Mouse (Mus musculus): ENCODE data around the gene Supt6.
A peak's percentile ranks its signal among the peaks of the same experiment; 100 is the strongest.

GRCm38 (mm10) chr11:78182961-78183844 is 62.6 kb downstream of the Supt6 start, which contains the start of gene Rpl23a:
- no peak for TF ChIP-seq RAD21 (IDR thresholded peaks at IDR 0.05; ENCODE audit: low read depth, low read length)
- TF ChIP-seq POLR2A (IDR thresholded peaks at IDR 0.05; ENCODE audit: control insufficient read depth in 1 of 2, insufficient read depth in 1 of 2, low read depth in 1 of 2, low read length in 2 of 2, poor library complexity in 1 of 2) = peak; percentile 89 to 99; a peak in 3 of 4 replicates
- TF ChIP-seq ELF1 (IDR thresholded peaks at IDR 0.05; ENCODE audit: low read depth, low read length) = no peak
